Mouse (Mus musculus): ENCODE measurements around the gene Mroh3. TPM values are rescaled to one million over a fixed set of nuclear protein-coding genes. Genes with fewer than 3 reads are reported as not detected.

Gene Mroh3
- total and polyA plus RNA-seq, 3 experiments: not detected

GRCm38 (mm10) chr1:136172696-136173095 lies 39.9 kb downstream of the Mroh3 start:
- intact Hi-C loops (cut with DNase I): loop anchor here (5.0 kb wide), 1 partner anchor 350 kb away; no protein-coding TSS in a partner anchor
- no peak for TF ChIP-seq EP300 (IDR thresholded peaks at IDR 0.05; ENCODE audit: insufficient read depth, low read depth, low read length)
- no peak for TF ChIP-seq CTCF (IDR thresholded peaks at IDR 0.05)
- TF ChIP-seq POLR2A (IDR thresholded peaks at IDR 0.05; ENCODE audit: insufficient read depth, low read depth, low read length): no peak
- no peaks in the 10 kb centered on the region for H3K36me3 ChIP-seq (ENCODE audit: control insufficient read depth, insufficient read depth, low read length)
- H3K9ac ChIP-seq (ENCODE audit: low read depth, low read length): no peak overlapping the region
- no peaks in the 10 kb centered on the region for H3K27me3 ChIP-seq (ENCODE audit: control insufficient read depth, insufficient read depth, low read length)
- H3K79me2 ChIP-seq (replicated peaks; ENCODE audit: control insufficient read depth, insufficient read depth, low read length): no peaks in the 10 kb centered on the region
- 87% methylated on average over 12 of the region's 12 CpGs for WGBS
- DNase-seq: no peak
- no peak overlapping the region for H3K27ac ChIP-seq
- H3K4me3 ChIP-seq: no peak overlapping the region
- peaks cover 1% of the 10 kb centered on the region; the same call in 1 of the 2 replicates for H3K4me1 ChIP-seq (ENCODE audit: control insufficient read depth, insufficient read depth, low read length)

- TF ChIP-seq POLR2A (IDR thresholded peaks at IDR 0.05; ENCODE audit: insufficient read depth, low read depth, low read length): no peak
- TF ChIP-seq CTCF (IDR thresholded peaks at IDR 0.05): peak; percentile 91
- peak; percentile 73 for TF ChIP-seq EP300 (IDR thresholded peaks at IDR 0.05; ENCODE audit: insufficient read depth, low read depth, low read length)
- 7% methylated on average over 5 of the region's 5 CpGs for WGBS
- intact Hi-C loops (cut with DNase I): loop anchor here (1.0 to 5.0 kb wide), 3 partner anchors 43 to 352 kb away; no protein-coding TSS in a partner anchor
- Histone ChIP-seq H3K27me3 (ENCODE audit: control insufficient read depth, insufficient read depth, low read length) (no peaks in the 10 kb centered on the region), H3K9ac (ENCODE audit: low read depth, low read length) (no peak overlapping the region), H3K4me1 (ENCODE audit: control insufficient read depth, insufficient read depth, low read length) (peaks cover 1% of the 10 kb centered on the region; the same call in 1 of the 2 replicates), H3K27ac (no peak overlapping the region), H3K79me2 (replicated peaks; ENCODE audit: control insufficient read depth, insufficient read depth, low read length) (no peaks in the 10 kb centered on the region), H3K36me3 (ENCODE audit: control insufficient read depth, insufficient read depth, low read length) (no peaks in the 10 kb centered on the region), H3K4me3 (no peak overlapping the region)
- peak; percentile 63 to 66 for DNase-seq
These were observed 42.5 kb downstream of the Mroh3 start for GRCm38 (mm10) chr1:136170109-136170508.

- no peaks in the 10 kb centered on the region for H3K27me3 ChIP-seq (ENCODE audit: control insufficient read depth, insufficient read depth, low read length)
- peaks cover 1% of the 10 kb centered on the region; the same call in 1 of the 2 replicates for H3K4me1 ChIP-seq (ENCODE audit: control insufficient read depth, insufficient read depth, low read length)
- TF ChIP-seq EP300 (IDR thresholded peaks at IDR 0.05; ENCODE audit: insufficient read depth, low read depth, low read length): no peak
- TF ChIP-seq CTCF (IDR thresholded peaks at IDR 0.05): peak; percentile 67
- H3K79me2 ChIP-seq (replicated peaks; ENCODE audit: control insufficient read depth, insufficient read depth, low read length): no peaks in the 10 kb centered on the region
- no peak overlapping the region for H3K9ac ChIP-seq (ENCODE audit: low read depth, low read length)
- intact Hi-C loops (cut with DNase I): loop anchor here (5.0 kb wide), 3 partner anchors 50 to 120 kb away; no protein-coding TSS in a partner anchor
- H3K4me3 ChIP-seq: no peak overlapping the region
- WGBS: 60% methylated on average over 8 of the region's 8 CpGs
- peak in 1 of 2 experiments; percentile 17 for DNase-seq
- no peaks in the 10 kb centered on the region for H3K36me3 ChIP-seq (ENCODE audit: control insufficient read depth, insufficient read depth, low read length)
- H3K27ac ChIP-seq: no peak overlapping the region
These were observed 45.0 kb downstream of the Mroh3 start for GRCm38 (mm10) chr1:136167657-136168056.

GRCm38 (mm10) chr1:136165436-136165835 lies 47.2 kb downstream of the Mroh3 start:
- no peaks in the 10 kb centered on the region for H3K79me2 ChIP-seq (replicated peaks; ENCODE audit: control insufficient read depth, insufficient read depth, low read length)
- no peak for TF ChIP-seq EP300 (IDR thresholded peaks at IDR 0.05; ENCODE audit: insufficient read depth, low read depth, low read length)
- no peak for TF ChIP-seq CTCF (IDR thresholded peaks at IDR 0.05)
- TF ChIP-seq POLR2A (IDR thresholded peaks at IDR 0.05; ENCODE audit: insufficient read depth, low read depth, low read length): no peak
- intact Hi-C loops (cut with DNase I): loop anchor here (5.0 kb wide), 3 partner anchors 48 to 118 kb away; no protein-coding TSS in a partner anchor
- no peaks in the 10 kb centered on the region for H3K36me3 ChIP-seq (ENCODE audit: control insufficient read depth, insufficient read depth, low read length)
- no peaks in the 10 kb centered on the region for H3K27me3 ChIP-seq (ENCODE audit: control insufficient read depth, insufficient read depth, low read length)
- H3K27ac ChIP-seq: no peak overlapping the region
- no peak overlapping the region for H3K9ac ChIP-seq (ENCODE audit: low read depth, low read length)
- WGBS: 84% methylated on average over 2 of the region's 2 CpGs
- DNase-seq: no peak
- peaks cover 1% of the 10 kb centered on the region; the same call in 1 of the 2 replicates for H3K4me1 ChIP-seq (ENCODE audit: control insufficient read depth, insufficient read depth, low read length)
- no peak overlapping the region for H3K4me3 ChIP-seq

- Histone ChIP-seq H3K79me2 (replicated peaks; ENCODE audit: control insufficient read depth, insufficient read depth, low read length) (no peaks in the 10 kb centered on the region), H3K9ac (ENCODE audit: low read depth, low read length) (no peak overlapping the region), H3K4me3 (no peak overlapping the region), H3K27ac (no peak overlapping the region), H3K27me3 (ENCODE audit: control insufficient read depth, insufficient read depth, low read length) (no peaks in the 10 kb centered on the region; the same call in 1 of the 2 replicates), H3K4me1 (ENCODE audit: control insufficient read depth, insufficient read depth, low read length) (no peaks in the 10 kb centered on the region), H3K36me3 (ENCODE audit: control insufficient read depth, insufficient read depth, low read length) (no peaks in the 10 kb centered on the region)
- intact Hi-C loops (cut with DNase I): no loop called here
- no peak for TF ChIP-seq CTCF (IDR thresholded peaks at IDR 0.05)
- TF ChIP-seq EP300 (IDR thresholded peaks at IDR 0.05; ENCODE audit: insufficient read depth, low read depth, low read length): no peak
- no peak for TF ChIP-seq POLR2A (IDR thresholded peaks at IDR 0.05; ENCODE audit: insufficient read depth, low read depth, low read length)
- DNase-seq: no peak
- WGBS: 80% methylated on average over 7 of the region's 7 CpGs
These were observed 51.2 kb downstream of the Mroh3 start for GRCm38 (mm10) chr1:136161333-136161921.

GRCm38 (mm10) chr1:136160930-136161329 lies 51.7 kb downstream of the Mroh3 start:
- H3K9ac ChIP-seq (ENCODE audit: low read depth, low read length): no peak overlapping the region
- H3K36me3 ChIP-seq (ENCODE audit: control insufficient read depth, insufficient read depth, low read length): no peaks in the 10 kb centered on the region
- TF ChIP-seq EP300 (IDR thresholded peaks at IDR 0.05; ENCODE audit: insufficient read depth, low read depth, low read length): no peak
- TF ChIP-seq POLR2A (IDR thresholded peaks at IDR 0.05; ENCODE audit: insufficient read depth, low read depth, low read length): no peak
- no peak overlapping the region for H3K27ac ChIP-seq
- intact Hi-C loops (cut with DNase I): no loop called here
- DNase-seq: no peak
- no peaks in the 10 kb centered on the region for H3K79me2 ChIP-seq (replicated peaks; ENCODE audit: control insufficient read depth, insufficient read depth, low read length)
- H3K4me1 ChIP-seq (ENCODE audit: control insufficient read depth, insufficient read depth, low read length): no peaks in the 10 kb centered on the region
- H3K4me3 ChIP-seq: no peak overlapping the region
- WGBS: 66% methylated on average over 6 of the region's 6 CpGs
- H3K27me3 ChIP-seq (ENCODE audit: control insufficient read depth, insufficient read depth, low read length): no peaks in the 10 kb centered on the region; the same call in 1 of the 2 replicates

Measured in heart, adult 2 months (tissue).